Mouse (Mus musculus): ENCODE results near the gene Sppl2a. TPM values are rescaled to one million over a fixed set of nuclear protein-coding genes. Genes with fewer than 3 reads are reported as not detected.
"Not testable (repeated sequence)": the region's sequence is repeated elsewhere in the genome, so short reads cannot be mapped to it uniquely, and the experiment has no call there.

The Sppl2a gene
- total RNA-seq, 2 experiments from 2014 or later, result 67.1 to 69.8 TPM

GRCm38 (mm10) chr2:126896941-126897340 lies 36.1 kb downstream of the Sppl2a start:
- DNase-seq (ENCODE audit: low spot score), result no peak

GRCm38 (mm10) chr2:126894245-126894644 lies 38.8 kb downstream of the Sppl2a start:
- DNase-seq (ENCODE audit: low spot score), result no peak

- DNase-seq (ENCODE audit: low spot score), result no peak
Observed at GRCm38 (mm10) chr2:126892316-126892715, 40.7 kb downstream of the Sppl2a start.

- DNase-seq (ENCODE audit: low spot score), result no peak
Observed at GRCm38 (mm10) chr2:126891743-126892142, 41.3 kb downstream of the Sppl2a start.

GRCm38 (mm10) chr2:126887141-126887540 lies 45.9 kb downstream of the Sppl2a start:
- DNase-seq (ENCODE audit: low spot score), result no peak

- no peak for DNase-seq (ENCODE audit: low spot score)
Observed at GRCm38 (mm10) chr2:126885871-126886270, 47.2 kb downstream of the Sppl2a start.

- DNase-seq (ENCODE audit: low spot score), result not testable (repeated sequence)
Observed at GRCm38 (mm10) chr2:126882711-126883110, 50.3 kb downstream of the Sppl2a start.

GRCm38 (mm10) chr2:126877991-126878390 lies 55.0 kb downstream of the Sppl2a start:
- no peak for DNase-seq (ENCODE audit: low spot score)

GRCm38 (mm10) chr2:126875871-126876796 lies 56.9 kb downstream of the Sppl2a start, which contains the start of gene Trpm7:
Gene Trpm7, minus strand, starts transcription at chr2:126876230.
- peak; percentile 91 for DNase-seq (ENCODE audit: low spot score)

GRCm38 (mm10) chr2:126875516-126875835 lies 57.6 kb downstream of the Sppl2a start:
- peak; percentile 35 for DNase-seq (ENCODE audit: low spot score)

GRCm38 (mm10) chr2:126874809-126875515 lies 58.1 kb downstream of the Sppl2a start:
- DNase-seq (ENCODE audit: low spot score), result no peak

- DNase-seq (ENCODE audit: low spot score), result no peak
Observed at GRCm38 (mm10) chr2:126866301-126866700, 66.7 kb downstream of the Sppl2a start.

- no peak for DNase-seq (ENCODE audit: low spot score)
Observed at GRCm38 (mm10) chr2:126865501-126866199, 67.4 kb downstream of the Sppl2a start.

GRCm38 (mm10) chr2:126865026-126865425 lies 68.0 kb downstream of the Sppl2a start:
- no peak for DNase-seq (ENCODE audit: low spot score)

- DNase-seq (ENCODE audit: low spot score), result no peak
Observed at GRCm38 (mm10) chr2:126844751-126845150, 88.3 kb downstream of the Sppl2a start.

Small RNA genes within 50 kb of the gene (microRNA-seq; reads per million reads assigned to microRNA genes)
- 6.5 reads per million, percentile 15 among the genes with 10 or more reads in this experiment for gene Mir3473g

Other genes starting within 250 kb of the Sppl2a start
- gene Usp8, start 225.9 kb downstream of the Sppl2a start, total RNA-seq (2021), result 10 to 100 TPM; 16.3 to 17.1 TPM
- under 1 TPM in 1 of 2 experiments, not detected in 1; 0.21 TPM for gene Usp50, start 149.8 kb downstream of the Sppl2a start, total RNA-seq (2021)
- gene Trpm7, start 57.0 kb downstream of the Sppl2a start, total RNA-seq (2021), result 10 to 100 TPM; 20.7 to 21.4 TPM
- 10 to 100 TPM in 1 of 2 experiments, 1 to 10 TPM in 1; 8.8 to 10.0 TPM for gene Ap4e1, start 75.5 kb upstream of the Sppl2a start, total RNA-seq (2021)
- gene Blvra, start 137.4 kb upstream of the Sppl2a start, total RNA-seq (2021), result 10 to 100 TPM; 12.8 to 13.4 TPM
- gene Ncaph, start 200.7 kb upstream of the Sppl2a start, total RNA-seq (2021), result under 1 TPM; 0.50 to 0.66 TPM
- gene Itpripl1, start 210.2 kb upstream of the Sppl2a start, total RNA-seq (2021), result 1 to 10 TPM; 3.6 to 7.6 TPM